Mouse (Mus musculus): ENCODE data around the gene Mmaa. TPM values are rescaled to one million over a fixed set of nuclear protein-coding genes. Genes with fewer than 3 reads are reported as not detected.

Gene Mmaa
- polyA plus RNA-seq, 1 experiment from 2014 or later: 13.3 TPM

- Histone ChIP-seq H3K4me2 (ENCODE audit: low read depth, low read length, severe bottlenecking) (no peak overlapping the region), H3K27me3 (ENCODE audit: control insufficient read depth, insufficient read depth, low read length) (no peaks in the 10 kb centered on the region), H3K27ac (ENCODE audit: low read depth, low read length) (no peak overlapping the region), H3K9ac (ENCODE audit: low read length) (no peak overlapping the region), H3K4me3 (ENCODE audit: low read depth, low read length) (no peak overlapping the region), H3K9me3 (ENCODE audit: control insufficient read depth, low read length) (no peaks in the 10 kb centered on the region), H3K36me3 (ENCODE audit: control insufficient read depth, insufficient read depth, low read length) (no peaks in the 10 kb centered on the region), H3K4me1 (replicated peaks; ENCODE audit: control insufficient read depth, insufficient read depth, low read length) (no peaks in the 10 kb centered on the region)
- WGBS: 89% methylated on average over 6 of the region's 6 CpGs
- ATAC-seq (replicated peaks; ENCODE audit: low FRiP score) (no peak), DNase-seq (ENCODE audit: low spot score) (no peak)
Observed at GRCm38 (mm10) chr8:79253742-79254141, 41.0 kb downstream of the Mmaa start.

GRCm38 (mm10) chr8:79248470-79248869 is 46.3 kb downstream of the Mmaa start, which contains the start of gene 1700011L22Rik:
TSS of gene 1700011L22Rik (minus strand) at chr8:79248570.
- ATAC-seq (replicated peaks; ENCODE audit: low FRiP score): no peak
- Histone ChIP-seq H3K9ac (ENCODE audit: low read length) (no peak within 1 kb of the TSS), H3K27ac (ENCODE audit: low read depth, low read length) (no peak within 1 kb of the TSS), H3K36me3 (ENCODE audit: control insufficient read depth, insufficient read depth, low read length) (no peaks in the 10 kb centered on the region), H3K27me3 (ENCODE audit: control insufficient read depth, insufficient read depth, low read length) (no peaks in the 10 kb centered on the region), H3K9me3 (ENCODE audit: control insufficient read depth, low read length) (no peaks in the 10 kb centered on the region), H3K4me3 (ENCODE audit: low read depth, low read length) (no peak within 1 kb of the TSS), H3K4me2 (ENCODE audit: low read depth, low read length, severe bottlenecking) (no peak within 1 kb of the TSS), H3K4me1 (replicated peaks; ENCODE audit: control insufficient read depth, insufficient read depth, low read length) (no peaks in the 10 kb centered on the region)
- no peak for DNase-seq (ENCODE audit: low spot score)
- WGBS: 93% methylated on average over 6 of the region's 6 CpGs

GRCm38 (mm10) chr8:79243422-79243821 is 51.3 kb downstream of the Mmaa start:
- H3K9ac ChIP-seq (ENCODE audit: low read length): no peak overlapping the region
- no peak overlapping the region for H3K27ac ChIP-seq (ENCODE audit: low read depth, low read length)
- H3K27me3 ChIP-seq (ENCODE audit: control insufficient read depth, insufficient read depth, low read length): no peaks in the 10 kb centered on the region
- DNase-seq (ENCODE audit: low spot score): no peak
- ATAC-seq (replicated peaks; ENCODE audit: low FRiP score): no peak
- WGBS: 91% methylated on average over 2 of the region's 2 CpGs
- H3K4me3 ChIP-seq (ENCODE audit: low read depth, low read length): no peak overlapping the region
- no peaks in the 10 kb centered on the region for H3K4me1 ChIP-seq (replicated peaks; ENCODE audit: control insufficient read depth, insufficient read depth, low read length)
- H3K4me2 ChIP-seq (ENCODE audit: low read depth, low read length, severe bottlenecking): no peak overlapping the region
- H3K36me3 ChIP-seq (ENCODE audit: control insufficient read depth, insufficient read depth, low read length): no peaks in the 10 kb centered on the region
- no peaks in the 10 kb centered on the region for H3K9me3 ChIP-seq (ENCODE audit: control insufficient read depth, low read length)

GRCm38 (mm10) chr8:79239996-79240395 is 54.7 kb downstream of the Mmaa start:
- Histone ChIP-seq H3K4me3 (ENCODE audit: low read depth, low read length) (no peak overlapping the region), H3K9ac (ENCODE audit: low read length) (no peak overlapping the region), H3K27me3 (ENCODE audit: control insufficient read depth, insufficient read depth, low read length) (no peaks in the 10 kb centered on the region), H3K9me3 (ENCODE audit: control insufficient read depth, low read length) (no peaks in the 10 kb centered on the region), H3K4me1 (replicated peaks; ENCODE audit: control insufficient read depth, insufficient read depth, low read length) (no peaks in the 10 kb centered on the region), H3K27ac (ENCODE audit: low read depth, low read length) (no peak overlapping the region), H3K4me2 (ENCODE audit: low read depth, low read length, severe bottlenecking) (no peak overlapping the region), H3K36me3 (ENCODE audit: control insufficient read depth, insufficient read depth, low read length) (no peaks in the 10 kb centered on the region)
- ATAC-seq (replicated peaks; ENCODE audit: low FRiP score) (no peak), DNase-seq (ENCODE audit: low spot score) (no peak)
- WGBS: 86% methylated on average over 7 of the region's 7 CpGs

GRCm38 (mm10) chr8:79239320-79239719 is 55.4 kb downstream of the Mmaa start:
- H3K27ac ChIP-seq (ENCODE audit: low read depth, low read length): no peak overlapping the region
- H3K36me3 ChIP-seq (ENCODE audit: control insufficient read depth, insufficient read depth, low read length): no peaks in the 10 kb centered on the region
- no peak for DNase-seq (ENCODE audit: low spot score)
- WGBS: 91% methylated on average over 3 of the region's 3 CpGs
- no peaks in the 10 kb centered on the region for H3K9me3 ChIP-seq (ENCODE audit: control insufficient read depth, low read length)
- H3K4me2 ChIP-seq (ENCODE audit: low read depth, low read length, severe bottlenecking): no peak overlapping the region
- no peak for ATAC-seq (replicated peaks; ENCODE audit: low FRiP score)
- H3K27me3 ChIP-seq (ENCODE audit: control insufficient read depth, insufficient read depth, low read length): no peaks in the 10 kb centered on the region
- no peaks in the 10 kb centered on the region for H3K4me1 ChIP-seq (replicated peaks; ENCODE audit: control insufficient read depth, insufficient read depth, low read length)
- H3K4me3 ChIP-seq (ENCODE audit: low read depth, low read length): no peak overlapping the region
- no peak overlapping the region for H3K9ac ChIP-seq (ENCODE audit: low read length)

DNA sequence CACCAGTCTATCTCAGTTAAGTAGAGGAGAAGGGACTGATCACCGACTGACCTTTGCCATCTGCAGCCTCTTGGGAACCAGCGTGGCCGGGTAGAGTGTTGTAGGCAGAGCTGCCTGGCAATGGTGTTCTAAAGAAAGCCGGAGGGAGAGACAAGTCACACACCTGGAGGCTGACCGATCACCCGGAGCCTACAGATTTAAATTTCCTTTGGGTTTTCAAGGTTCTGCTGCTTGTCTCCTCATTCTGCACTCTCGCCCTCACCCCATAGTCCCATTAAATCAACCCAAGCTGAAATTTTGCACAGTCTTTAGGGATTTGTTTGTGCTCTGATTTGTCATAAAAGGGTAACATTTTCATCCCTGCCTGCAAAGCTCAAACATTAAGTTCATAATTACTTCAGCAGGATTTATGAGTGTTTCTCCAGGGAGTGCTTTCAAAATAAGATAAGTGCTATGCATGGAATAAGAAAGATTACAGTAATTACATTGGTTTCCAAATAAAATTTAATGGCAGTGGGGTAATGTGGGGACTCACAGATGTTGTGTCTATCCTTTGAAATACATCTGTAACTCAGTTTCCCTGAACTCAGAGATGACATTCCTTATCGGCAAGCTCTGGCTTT is 65.4 kb downstream of the Mmaa start:
- Histone ChIP-seq H3K27me3 (ENCODE audit: control insufficient read depth, insufficient read depth, low read length) (no peaks in the 10 kb centered on the region), H3K4me3 (ENCODE audit: low read depth, low read length) (no peak overlapping the region), H3K27ac (ENCODE audit: low read depth, low read length) (no peak overlapping the region), H3K9ac (ENCODE audit: low read length) (no peak overlapping the region), H3K9me3 (ENCODE audit: control insufficient read depth, low read length) (no peaks in the 10 kb centered on the region; the same call in 1 of the 2 replicates), H3K4me2 (ENCODE audit: low read depth, low read length, severe bottlenecking) (no peak overlapping the region), H3K4me1 (replicated peaks; ENCODE audit: control insufficient read depth, insufficient read depth, low read length) (no peaks in the 10 kb centered on the region), H3K36me3 (ENCODE audit: control insufficient read depth, insufficient read depth, low read length) (no peaks in the 10 kb centered on the region)
- ATAC-seq (replicated peaks; ENCODE audit: low FRiP score): no peak
- WGBS: 93% methylated on average over 8 of the region's 8 CpGs
- DNase-seq (ENCODE audit: low spot score): no peak

DNA sequence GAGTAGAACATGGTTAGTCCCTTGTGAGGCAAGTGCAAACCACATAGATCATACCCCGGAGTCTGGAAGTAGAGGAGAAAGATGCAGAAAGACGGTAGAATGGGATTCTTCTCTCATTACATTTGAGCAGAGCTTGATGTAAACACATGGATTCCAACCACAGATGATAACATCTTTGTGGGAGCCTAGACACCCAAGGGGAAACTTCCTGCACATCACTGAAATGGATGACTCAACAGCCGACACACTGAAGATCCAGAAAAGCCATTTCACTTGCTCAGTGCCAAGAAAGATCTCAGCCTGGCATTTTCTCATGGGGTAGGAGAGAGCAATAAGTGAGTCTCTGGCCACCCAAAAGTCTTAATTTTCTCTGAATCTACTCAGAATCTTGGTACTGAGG is 66.8 kb downstream of the Mmaa start:
- no peak overlapping the region for H3K27ac ChIP-seq (ENCODE audit: low read depth, low read length)
- no peak for ATAC-seq (replicated peaks; ENCODE audit: low FRiP score)
- no peak overlapping the region for H3K4me3 ChIP-seq (ENCODE audit: low read depth, low read length)
- no peak overlapping the region for H3K4me2 ChIP-seq (ENCODE audit: low read depth, low read length, severe bottlenecking)
- H3K9me3 ChIP-seq (ENCODE audit: control insufficient read depth, low read length): no peaks in the 10 kb centered on the region; the same call in 1 of the 2 replicates
- no peak for DNase-seq (ENCODE audit: low spot score)
- WGBS: 93% methylated on average over 3 of the region's 3 CpGs
- H3K36me3 ChIP-seq (ENCODE audit: control insufficient read depth, insufficient read depth, low read length): no peaks in the 10 kb centered on the region
- H3K4me1 ChIP-seq (replicated peaks; ENCODE audit: control insufficient read depth, insufficient read depth, low read length): no peaks in the 10 kb centered on the region
- H3K27me3 ChIP-seq (ENCODE audit: control insufficient read depth, insufficient read depth, low read length): no peaks in the 10 kb centered on the region
- H3K9ac ChIP-seq (ENCODE audit: low read length): no peak overlapping the region

- WGBS: 84% methylated on average over 4 of the region's 4 CpGs
- no peak for DNase-seq (ENCODE audit: low spot score)
- Histone ChIP-seq H3K4me3 (ENCODE audit: low read depth, low read length) (no peak overlapping the region), H3K36me3 (ENCODE audit: control insufficient read depth, insufficient read depth, low read length) (no peaks in the 10 kb centered on the region), H3K27me3 (ENCODE audit: control insufficient read depth, insufficient read depth, low read length) (no peaks in the 10 kb centered on the region), H3K9me3 (ENCODE audit: control insufficient read depth, low read length) (no peaks in the 10 kb centered on the region; the same call in 1 of the 2 replicates), H3K4me2 (ENCODE audit: low read depth, low read length, severe bottlenecking) (no peak overlapping the region), H3K9ac (ENCODE audit: low read length) (no peak overlapping the region), H3K4me1 (replicated peaks; ENCODE audit: control insufficient read depth, insufficient read depth, low read length) (no peaks in the 10 kb centered on the region), H3K27ac (ENCODE audit: low read depth, low read length) (no peak overlapping the region)
- ATAC-seq (replicated peaks; ENCODE audit: low FRiP score): no peak
Observed at GRCm38 (mm10) chr8:79227194-79227593, 67.5 kb downstream of the Mmaa start.

DNA sequence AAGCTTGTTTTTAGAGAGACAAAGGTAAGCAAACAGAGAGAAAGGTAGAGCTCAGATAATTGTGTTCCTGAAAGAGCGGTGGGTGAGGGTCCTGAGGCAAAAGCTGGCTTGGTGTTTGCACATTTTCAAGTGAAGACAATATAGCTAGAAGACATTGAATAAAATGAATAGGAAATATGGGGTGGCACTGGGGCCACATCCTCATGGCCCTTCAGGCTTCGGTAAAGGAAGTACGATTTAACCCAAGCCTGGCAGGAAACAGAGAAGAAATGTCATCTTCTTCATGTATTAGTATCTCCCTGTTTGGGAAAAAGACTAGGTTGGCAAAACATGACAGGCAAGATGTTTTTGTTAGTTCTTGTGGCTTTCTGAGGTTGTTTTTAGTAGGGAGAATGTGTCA is 68.7 kb downstream of the Mmaa start:
- no peaks in the 10 kb centered on the region for H3K36me3 ChIP-seq (ENCODE audit: control insufficient read depth, insufficient read depth, low read length)
- 0 out of 2 replicates have a peak, but pooled peaks cover 2% of the 10 kb centered on the region for H3K4me1 ChIP-seq (replicated peaks; ENCODE audit: control insufficient read depth, insufficient read depth, low read length)
- H3K9me3 ChIP-seq (ENCODE audit: control insufficient read depth, low read length): no peaks in the 10 kb centered on the region; the same call in 1 of the 2 replicates
- H3K27ac ChIP-seq (ENCODE audit: low read depth, low read length): no peak overlapping the region
- no peak for ATAC-seq (replicated peaks; ENCODE audit: low FRiP score)
- H3K9ac ChIP-seq (ENCODE audit: low read length): no peak overlapping the region
- no peaks in the 10 kb centered on the region for H3K27me3 ChIP-seq (ENCODE audit: control insufficient read depth, insufficient read depth, low read length)
- H3K4me2 ChIP-seq (ENCODE audit: low read depth, low read length, severe bottlenecking): no peak overlapping the region
- H3K4me3 ChIP-seq (ENCODE audit: low read depth, low read length): no peak overlapping the region
- WGBS: 99% methylated on average over 3 of the region's 3 CpGs
- no peak for DNase-seq (ENCODE audit: low spot score)

Data from forebrain, embryonic 11.5 days (tissue).